Comparison of ENCODE assay signal across 8 mouse cellular contexts in genomic region chr5:122421271-122422068, GRCm38 (mm10). TPM values are rescaled to one million over a fixed set of nuclear protein-coding genes. Genes with fewer than 3 reads are reported as not detected.
DNase-seq lines count a peak whose midpoint lies in the region; ATAC-seq and TF ChIP-seq lines count a peak whose summit lies in the region.

Anapc7 (plus strand) TSS chr5:122421693.

- H3K4me3 ChIP-seq in lung, embryonic 14.5 days (ENCODE audit: low read depth, low read length), result peak within 1 kb of the TSS; percentile 96
- peak within 1 kb of the TSS; percentile 97 for H3K4me3 ChIP-seq in intestine, embryonic 16.5 days (ENCODE audit: low read length)

- H3K27ac ChIP-seq in lung, embryonic 14.5 days (ENCODE audit: low read depth), result peak within 1 kb of the TSS; percentile 84
- H3K27ac ChIP-seq in intestine, embryonic 16.5 days (ENCODE audit: low read length), result peak within 1 kb of the TSS; percentile 87

- peak within 1 kb of the TSS; percentile 93 for H3K9ac ChIP-seq in lung, embryonic 14.5 days
- H3K9ac ChIP-seq in intestine, embryonic 16.5 days (ENCODE audit: low read depth, low read length), result peak within 1 kb of the TSS; percentile 99

- no peaks in the 10 kb centered on the region for H3K9me3 ChIP-seq in lung, embryonic 14.5 days (ENCODE audit: low read depth, low read length)
- H3K9me3 ChIP-seq in intestine, embryonic 16.5 days (ENCODE audit: control insufficient read depth, low read length), result no peaks in the 10 kb centered on the region

- peak within 1 kb of the TSS; percentile 91 for H3K4me2 ChIP-seq in lung, embryonic 14.5 days
- peak within 1 kb of the TSS; percentile 86 for H3K4me2 ChIP-seq in intestine, embryonic 16.5 days (ENCODE audit: low read depth, low read length)

- peak; percentile 20 for DNase-seq in lung, embryonic 14.5 days
- no peak for DNase-seq in lung, postnatal 4 days
- no peak for DNase-seq in adrenal gland, postnatal 36 days
- no peak for DNase-seq in gastrocnemius, postnatal 25 days
- DNase-seq in right cerebral cortex, postnatal 10 days (ENCODE audit: low spot score in 2 of 2), result no peak
- no peak for DNase-seq in frontal cortex, postnatal 25 days (ENCODE audit: low spot score in 2 of 2)

- TF ChIP-seq CTCF in lung, embryonic 14.5 days (IDR thresholded peaks at IDR 0.05; ENCODE audit: low read depth), result peak; percentile 46

- 0 out of 2 replicates have a peak, but pooled peaks cover 4% of the 10 kb centered on the region for H3K4me1 ChIP-seq in lung, embryonic 14.5 days (ENCODE audit: insufficient read depth)
- H3K4me1 ChIP-seq in intestine, embryonic 16.5 days (ENCODE audit: control insufficient read depth, insufficient read depth, low read length), result peaks cover 15% of the 10 kb centered on the region

- ATAC-seq in lung, embryonic 14.5 days (ENCODE audit: insufficient read depth), result no peak
- peak; percentile 17 for ATAC-seq in intestine, embryonic 16.5 days
- ATAC-seq in megakaryocyte, adult 5-6 weeks (ENCODE audit: poor library complexity, severe bottlenecking), result no peak; the same call in 1 of the 2 replicates

- 19% methylated on average over 17 of the region's 17 CpGs for WGBS in lung, embryonic 14.5 days
- WGBS in intestine, embryonic 16.5 days, result 18% methylated on average over 17 of the region's 17 CpGs

- no peaks in the 10 kb centered on the region for H3K27me3 ChIP-seq in lung, embryonic 14.5 days (ENCODE audit: insufficient read depth, low read length)
- no peaks in the 10 kb centered on the region for H3K27me3 ChIP-seq in intestine, embryonic 16.5 days (replicated peaks; ENCODE audit: control insufficient read depth, insufficient read depth, low read length)

- peaks cover 11% of the 10 kb centered on the region; the same call in 1 of the 2 replicates for H3K36me3 ChIP-seq in lung, embryonic 14.5 days (ENCODE audit: insufficient read depth)
- H3K36me3 ChIP-seq in intestine, embryonic 16.5 days (ENCODE audit: control insufficient read depth, insufficient read depth, low read length), result no peaks in the 10 kb centered on the region

RNA-seq across cellular contexts. Expression of gene Anapc7, which starts in this region (rescaled TPM):
- polyA plus RNA-seq in lung, embryonic 14.5 days (2014; fragmentation: Nextera tagmentation; extraction: Ambion mirVana), result 26.8 and 31.9 TPM in 2 replicates
- 10 to 100 TPM; 44.2 to 52.2 TPM for total RNA-seq in adrenal gland, postnatal 36 days (2021)
- total RNA-seq in gastrocnemius, postnatal 25 days (2021), result 10 to 100 TPM; 12.3 to 13.4 TPM
- 35.9 and 40.1 TPM in 2 replicates for polyA plus RNA-seq in intestine, embryonic 16.5 days (2015; fragmentation: Nextera tagmentation; extraction: Ambion mirVana)
- total RNA-seq in megakaryocyte, adult 5-6 weeks (2015), result 16.0 and 16.4 TPM in 2 replicates
- total RNA-seq in megakaryocyte, adult 5-6 weeks (2017), result 18.3 and 28.9 TPM in 2 replicates
